Mouse (Mus musculus) embryonic facial prominence, embryonic 13.5 days (tissue): ENCODE data around the gene Ccdc92b. TPM values are rescaled to one million over a fixed set of nuclear protein-coding genes. Genes with fewer than 3 reads are reported as not detected.

Experiments used
- ATAC-seq: fragments of 200-750 bp; cut with Nextera tagmentation; 2 replicates; pipeline ENCODE4 v1.8.0; 2017; ENCODE audit warnings: low read depth; ENCODE audit not compliant: insufficient number of reproducible peaks, insufficient read depth, low FRiP score, low TSS enrichment
- H3K27ac ChIP-seq: fragments of 300-500 bp; sonication (generic); 2 replicates; pipeline ENCODE4 v1.5.1; 2015; ENCODE audit warnings: moderate library complexity, mild to moderate bottlenecking, inconsistent platforms
- H3K27me3 ChIP-seq: fragments of 300-500 bp; sonication (generic); 2 replicates; pipeline ENCODE4 v1.6.1; 2015; ENCODE audit warnings: mild to moderate bottlenecking, inconsistent platforms
- H3K36me3 ChIP-seq: fragments of 300-500 bp; sonication (generic); 2 replicates; pipeline ENCODE4 v1.6.1; 2015; ENCODE audit warnings: mild to moderate bottlenecking, inconsistent platforms
- H3K4me1 ChIP-seq: fragments of 300-500 bp; sonication (generic); 2 replicates; pipeline ENCODE4 v1.6.1; 2015; ENCODE audit warnings: inconsistent platforms
- H3K4me2 ChIP-seq: fragments of 300-500 bp; sonication (generic); 2 replicates; pipeline ENCODE4 v1.6.1; 2015; ENCODE audit warnings: moderate library complexity, mild to moderate bottlenecking, inconsistent platforms
- H3K4me3 ChIP-seq: fragments of 300-500 bp; sonication (generic); 2 replicates; pipeline ENCODE4 v1.5.1; 2015; ENCODE audit warnings: mild to moderate bottlenecking, inconsistent platforms
- H3K9ac ChIP-seq: fragments of 300-500 bp; sonication (generic); 2 replicates; pipeline ENCODE4 v1.6.1; 2015; ENCODE audit warnings: mild to moderate bottlenecking, inconsistent platforms
- H3K9me3 ChIP-seq: fragments of 300-500 bp; sonication (generic); 2 replicates; pipeline ENCODE4 v1.6.1; 2016; ENCODE audit warnings: inconsistent platforms
- WGBS: fragments of 180-500 bp; shearing (Covaris S2); methylation state at CpG from one replicate; pipeline ENCODE4 v1.1.7; 2015; ENCODE audit warnings: mixed read lengths; 5-methylcytosine and 5-hydroxymethylcytosine counted together
- polyA plus RNA-seq: library from polyadenylated mRNA; unstranded; fragments of >200 nt; fragmentation: Nextera tagmentation; extraction: Ambion mirVana; gene quantifications from 2 replicates; pipeline ENCODE4 v1.2.1, GENCODE M21; 2015

The Ccdc92b gene
- polyA plus RNA-seq, 1 experiment from 2014 or later: 0.48 TPM

DNA sequence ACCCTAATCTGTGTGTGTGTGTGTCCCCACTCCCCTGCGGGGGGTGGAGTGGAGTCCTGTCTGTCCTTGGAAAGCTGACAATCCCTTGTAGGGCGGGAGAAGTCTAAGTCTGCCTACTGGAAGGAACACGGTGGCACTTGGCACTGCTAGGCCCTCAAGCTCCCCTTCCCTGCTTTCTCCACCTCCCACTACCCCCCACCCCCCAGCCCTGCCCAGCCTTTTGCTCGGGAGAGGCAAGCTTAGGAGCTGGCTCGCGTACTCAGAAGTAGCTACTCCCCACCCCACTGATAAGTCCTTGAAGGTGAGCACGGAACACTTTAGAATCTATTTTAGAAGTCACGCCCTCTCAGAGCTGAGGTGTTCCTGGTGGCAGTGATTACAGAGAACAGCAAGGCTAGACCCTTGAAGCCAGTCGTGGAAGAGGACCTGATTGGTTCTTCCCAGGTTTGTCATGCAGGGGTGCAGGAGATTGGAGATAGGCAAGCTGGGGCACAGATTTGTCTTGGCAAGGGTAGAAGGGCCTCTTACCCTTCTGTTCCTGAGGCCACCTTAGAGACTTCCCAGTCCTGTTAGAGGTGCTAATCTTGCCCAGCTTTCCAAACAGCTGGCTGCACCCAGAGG lies 19.5 kb downstream of the Ccdc92b start:
- peaks cover 20% of the 10 kb centered on the region for H3K4me1 ChIP-seq
- H3K4me2 ChIP-seq: peak overlapping the region; percentile 90
- peak overlapping the region; percentile 94 for H3K27ac ChIP-seq
- H3K9ac ChIP-seq: peak overlapping the region; percentile 89
- H3K9me3 ChIP-seq: no peaks in the 10 kb centered on the region
- no peaks in the 10 kb centered on the region for H3K36me3 ChIP-seq
- no peak for ATAC-seq
- H3K27me3 ChIP-seq: peaks cover 11% of the 10 kb centered on the region; the same call in 1 of the 2 replicates
- H3K4me3 ChIP-seq: peak overlapping the region; percentile 83
- 10% methylated on average over 9 of the region's 9 CpGs for WGBS

GRCm38 (mm10) chr11:74639628-74640027 lies 20.2 kb downstream of the Ccdc92b start:
- WGBS: 64% methylated on average over 1 of the region's 1 CpGs
- no peak for ATAC-seq
- peaks cover 11% of the 10 kb centered on the region; the same call in 1 of the 2 replicates for H3K27me3 ChIP-seq
- 0 out of 2 replicates have a peak overlapping the region, but pooled peaks have one; percentile 36 for H3K9ac ChIP-seq
- H3K4me2 ChIP-seq: peak overlapping the region; percentile 90; the same call in 1 of the 2 replicates
- H3K4me1 ChIP-seq: peaks cover 18% of the 10 kb centered on the region
- no peaks in the 10 kb centered on the region for H3K9me3 ChIP-seq
- H3K36me3 ChIP-seq: no peaks in the 10 kb centered on the region
- H3K27ac ChIP-seq: no peak overlapping the region
- H3K4me3 ChIP-seq: no peak overlapping the region

DNA sequence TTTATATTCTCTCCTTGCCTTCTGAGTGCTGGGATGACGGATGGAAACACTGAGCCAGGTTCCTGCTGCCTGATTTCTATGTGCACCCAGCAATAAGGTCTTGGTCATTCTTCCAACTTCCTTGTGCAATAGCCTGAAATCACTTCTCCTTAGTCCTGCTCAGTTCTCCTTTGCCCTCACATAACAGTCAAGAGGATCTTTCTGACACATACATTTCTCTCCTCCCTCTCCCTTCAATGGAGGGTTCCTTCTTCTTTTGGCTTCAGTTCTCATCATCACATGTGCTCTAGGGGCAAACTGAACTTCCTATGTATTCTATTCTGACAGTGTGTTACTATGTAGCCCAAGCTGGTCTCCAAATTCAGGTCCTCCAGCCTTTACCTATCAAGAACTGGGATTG lies 28.6 kb downstream of the Ccdc92b start:
- no peaks in the 10 kb centered on the region for H3K9me3 ChIP-seq
- WGBS: 78% methylated on average over 1 of the region's 1 CpGs
- H3K27me3 ChIP-seq: no peaks in the 10 kb centered on the region
- no peak overlapping the region for H3K9ac ChIP-seq
- ATAC-seq: no peak
- H3K4me1 ChIP-seq: peaks cover 36% of the 10 kb centered on the region
- H3K36me3 ChIP-seq: no peaks in the 10 kb centered on the region; the same call in 1 of the 2 replicates
- no peak overlapping the region for H3K4me2 ChIP-seq
- H3K4me3 ChIP-seq: no peak overlapping the region
- H3K27ac ChIP-seq: no peak overlapping the region

DNA sequence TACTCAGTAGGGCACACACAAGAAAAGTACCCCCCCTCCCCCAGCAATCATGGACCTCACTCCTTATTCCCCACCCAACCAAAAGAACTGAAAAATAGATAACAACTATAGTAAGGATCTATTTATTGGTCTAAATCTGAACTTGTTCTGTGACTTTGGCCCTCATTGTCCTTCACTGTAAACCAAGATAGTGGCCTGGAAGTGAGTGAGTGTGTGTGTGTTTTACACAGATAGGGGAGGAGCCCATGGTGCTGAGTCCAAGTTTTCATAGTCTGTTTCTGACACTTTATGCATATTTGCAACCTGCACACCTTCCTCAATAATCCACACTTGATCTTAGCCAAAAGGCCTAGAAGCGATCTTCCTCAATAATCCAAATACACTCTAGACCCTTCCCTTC lies 29.3 kb downstream of the Ccdc92b start:
- peak overlapping the region; percentile 98 for H3K4me3 ChIP-seq
- H3K27ac ChIP-seq: peak overlapping the region; percentile 57
- H3K9ac ChIP-seq: peak overlapping the region; percentile 89
- peaks cover 3% of the 10 kb centered on the region for H3K36me3 ChIP-seq
- H3K9me3 ChIP-seq: no peaks in the 10 kb centered on the region
- H3K4me1 ChIP-seq: peaks cover 41% of the 10 kb centered on the region
- H3K27me3 ChIP-seq: no peaks in the 10 kb centered on the region
- WGBS: 7% methylated on average over 1 of the region's 1 CpGs
- ATAC-seq: peak; percentile 6; the same call in 1 of the 2 replicates
- peak overlapping the region; percentile 89 for H3K4me2 ChIP-seq

DNA sequence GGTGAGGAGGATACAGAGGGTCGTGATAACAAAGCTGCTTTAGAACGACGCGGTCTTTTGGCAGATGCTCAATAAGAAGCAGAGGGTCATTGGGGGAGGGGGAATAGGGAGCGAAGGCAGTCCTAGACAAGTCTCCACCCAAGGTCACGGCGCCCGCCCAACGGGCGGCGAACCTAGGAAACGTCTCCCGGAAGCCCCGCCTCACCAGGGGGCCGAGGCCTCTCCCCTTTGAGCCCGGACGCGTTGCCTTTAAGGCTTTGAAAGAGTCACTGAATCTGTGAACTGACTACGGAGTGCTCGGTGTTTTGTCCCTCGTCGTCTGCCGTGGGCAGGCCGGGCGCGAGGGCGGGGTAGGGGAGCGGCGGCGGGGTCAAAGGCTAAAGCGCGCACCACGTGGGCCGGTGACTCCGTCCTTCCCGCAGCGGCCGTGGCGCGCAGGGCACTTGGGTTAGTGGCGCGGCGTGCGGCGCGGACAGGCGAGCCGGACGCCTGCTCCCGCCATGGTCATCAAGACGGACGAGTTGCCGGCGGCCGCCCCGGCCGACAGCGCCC lies 29.8 kb downstream of the Ccdc92b start, which contains the start of gene Cluh:
Cluh (plus strand) TSS at position 401 of the 552 bp plus-strand sequence.
- ATAC-seq: peak; percentile 85
- Histone ChIP-seq H3K4me3 (peak within 1 kb of the TSS; percentile 98), H3K27me3 (no peaks in the 10 kb centered on the region), H3K36me3 (peaks cover 6% of the 10 kb centered on the region), H3K9ac (peak within 1 kb of the TSS; percentile 89), H3K27ac (peak within 1 kb of the TSS; percentile 57), H3K4me1 (peaks cover 41% of the 10 kb centered on the region), H3K4me2 (peak within 1 kb of the TSS; percentile 89), H3K9me3 (no peaks in the 10 kb centered on the region)
- under 1% methylated on average over 57 of the region's 58 CpGs for WGBS

DNA sequence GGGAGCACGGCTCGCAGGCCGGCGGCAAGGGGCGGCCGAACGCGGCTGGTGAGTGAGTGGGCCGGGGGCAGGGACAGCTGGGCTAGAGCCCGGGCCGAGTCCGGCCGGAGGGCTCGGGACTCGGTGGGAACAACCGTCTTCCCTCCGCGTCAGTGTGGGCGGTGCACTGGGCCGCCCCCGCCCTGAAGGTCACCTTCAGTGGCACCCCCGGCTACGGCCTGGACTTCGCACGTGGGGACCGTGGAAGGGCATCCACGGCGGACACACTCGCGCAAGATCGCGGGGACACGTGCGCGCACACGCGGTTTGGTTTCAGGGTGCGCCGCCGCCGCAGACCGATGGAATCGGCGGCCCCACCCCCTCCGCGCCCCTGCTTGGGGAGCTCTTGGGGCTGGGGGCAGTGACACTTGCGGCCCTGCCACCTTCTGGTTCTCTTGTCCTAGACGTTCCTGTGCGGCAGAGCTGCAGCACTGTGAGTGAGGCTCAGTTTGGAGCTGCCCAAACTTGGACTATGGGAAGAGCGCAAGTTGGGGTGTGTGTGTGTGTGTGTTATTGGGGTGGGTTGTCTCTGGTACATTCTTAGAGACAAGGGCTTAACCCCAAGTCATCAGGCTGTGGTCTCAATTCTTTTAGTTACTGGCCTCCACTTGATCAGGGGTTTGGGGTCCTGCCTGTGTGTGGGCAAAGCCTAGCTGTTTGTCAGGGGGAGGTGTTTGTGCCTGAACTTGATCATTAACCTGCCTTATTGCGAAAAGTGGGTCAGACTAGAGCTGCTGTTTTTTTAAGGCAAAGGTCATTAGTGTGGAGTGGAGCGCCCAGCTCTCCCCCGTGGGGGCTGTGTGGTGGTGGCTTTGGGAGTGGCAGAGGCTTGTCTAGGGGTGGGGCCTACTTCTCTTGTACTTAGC lies 30.5 kb downstream of the Ccdc92b start:
- ATAC-seq: 0 out of 2 replicates have a peak, but pooled peaks have one; percentile 29
- WGBS: under 1% methylated on average over 46 of the region's 53 CpGs
- peak overlapping the region; percentile 89 for H3K9ac ChIP-seq

DNA sequence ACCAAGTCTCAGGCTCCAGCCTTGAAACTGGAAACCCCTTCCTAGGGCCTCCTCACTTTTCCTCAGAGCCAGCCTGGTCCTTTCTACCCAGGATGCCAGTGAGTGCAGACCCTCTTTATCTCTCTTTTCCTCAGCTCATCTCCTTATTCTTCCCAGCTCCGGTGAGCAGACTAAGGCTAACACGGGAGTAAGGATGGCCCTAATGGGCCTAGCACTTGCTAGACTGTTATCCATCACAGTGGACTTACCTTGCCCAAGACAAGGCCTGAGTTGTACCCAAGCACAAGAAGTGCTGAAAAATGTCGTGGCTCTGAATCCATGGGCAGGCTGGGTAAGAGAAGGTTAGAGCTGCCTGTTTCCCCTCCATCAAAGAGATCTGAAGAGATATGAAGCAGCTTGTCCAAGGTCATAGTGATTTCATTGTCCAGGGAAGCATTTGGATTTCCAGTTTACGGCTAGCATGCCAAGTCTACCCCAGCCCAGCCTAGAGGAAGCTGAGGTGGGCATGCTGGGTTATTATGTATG lies 31.2 kb downstream of the Ccdc92b start:
- no peak for ATAC-seq
- Histone ChIP-seq H3K36me3 (peaks cover 6% of the 10 kb centered on the region), H3K4me1 (peaks cover 41% of the 10 kb centered on the region), H3K27ac (peak overlapping the region; percentile 57), H3K4me3 (peak overlapping the region; percentile 98), H3K4me2 (peak overlapping the region; percentile 89), H3K9me3 (no peaks in the 10 kb centered on the region), H3K27me3 (no peaks in the 10 kb centered on the region), H3K9ac (peak overlapping the region; percentile 89)
- WGBS: 61% methylated on average over 4 of the region's 4 CpGs

More for the DNA sequence above, 30.5 kb downstream of the Ccdc92b start:
- H3K36me3 ChIP-seq: peaks cover 6% of the 10 kb centered on the region
- peak overlapping the region; percentile 57 for H3K27ac ChIP-seq
- peak overlapping the region; percentile 89 for H3K4me2 ChIP-seq
- peak overlapping the region; percentile 98 for H3K4me3 ChIP-seq
- peaks cover 41% of the 10 kb centered on the region for H3K4me1 ChIP-seq
- H3K27me3 ChIP-seq: no peaks in the 10 kb centered on the region
- H3K9me3 ChIP-seq: no peaks in the 10 kb centered on the region

GRCm38 (mm10) chr11:74652791-74653191 lies 33.4 kb downstream of the Ccdc92b start:
- no peak for ATAC-seq
- no peak overlapping the region for H3K4me2 ChIP-seq
- H3K36me3 ChIP-seq: peaks cover 22% of the 10 kb centered on the region
- H3K9me3 ChIP-seq: peaks cover 2% of the 10 kb centered on the region; the same call in 1 of the 2 replicates
- H3K27me3 ChIP-seq: no peaks in the 10 kb centered on the region
- peaks cover 41% of the 10 kb centered on the region for H3K4me1 ChIP-seq
- no peak overlapping the region for H3K9ac ChIP-seq
- no peak overlapping the region for H3K4me3 ChIP-seq
- WGBS: 67% methylated on average over 4 of the region's 4 CpGs
- no peak overlapping the region for H3K27ac ChIP-seq

- no peaks in the 10 kb centered on the region for H3K27me3 ChIP-seq
- no peak overlapping the region for H3K4me3 ChIP-seq
- H3K9me3 ChIP-seq: peaks cover 8% of the 10 kb centered on the region; the same call in 1 of the 2 replicates
- no peak for ATAC-seq
- H3K27ac ChIP-seq: no peak overlapping the region
- peaks cover 28% of the 10 kb centered on the region for H3K36me3 ChIP-seq
- peak overlapping the region; percentile 49 for H3K9ac ChIP-seq
- 47% methylated on average over 6 of the region's 6 CpGs for WGBS
- H3K4me1 ChIP-seq: peaks cover 41% of the 10 kb centered on the region
- H3K4me2 ChIP-seq: no peak overlapping the region
Measured at GRCm38 (mm10) chr11:74653385-74653784, 34.0 kb downstream of the Ccdc92b start.

GRCm38 (mm10) chr11:74655941-74656340 lies 36.5 kb downstream of the Ccdc92b start:
- no peak for ATAC-seq
- peaks cover 54% of the 10 kb centered on the region for H3K36me3 ChIP-seq
- H3K4me2 ChIP-seq: no peak overlapping the region
- H3K4me3 ChIP-seq: no peak overlapping the region
- H3K27me3 ChIP-seq: no peaks in the 10 kb centered on the region
- no peak overlapping the region for H3K9ac ChIP-seq
- 87% methylated on average over 3 of the region's 3 CpGs for WGBS
- peaks cover 26% of the 10 kb centered on the region for H3K4me1 ChIP-seq
- no peak overlapping the region for H3K27ac ChIP-seq
- H3K9me3 ChIP-seq: peaks cover 9% of the 10 kb centered on the region; the same call in 1 of the 2 replicates

GRCm38 (mm10) chr11:74660336-74660735 lies 40.9 kb downstream of the Ccdc92b start:
- peak; percentile 39; the same call in 1 of the 2 replicates for ATAC-seq
- no peak overlapping the region for H3K4me3 ChIP-seq
- H3K4me2 ChIP-seq: no peak overlapping the region
- H3K9me3 ChIP-seq: peaks cover 9% of the 10 kb centered on the region; the same call in 1 of the 2 replicates
- H3K9ac ChIP-seq: no peak overlapping the region
- H3K27me3 ChIP-seq: no peaks in the 10 kb centered on the region
- 93% methylated on average over 13 of the region's 13 CpGs for WGBS
- peaks cover 91% of the 10 kb centered on the region for H3K36me3 ChIP-seq
- no peaks in the 10 kb centered on the region for H3K4me1 ChIP-seq
- H3K27ac ChIP-seq: no peak overlapping the region
